Mouse (Mus musculus): ENCODE measurements around the gene 2610042L04Rik. TPM values are rescaled to one million over a fixed set of nuclear protein-coding genes. Genes with fewer than 3 reads are reported as not detected.

The 2610042L04Rik gene
- polyA plus RNA-seq (2014; fragmentation: Illumina TruSeq; extraction: RNeasy Lipid Tissue Mini Kit (QIAGEN cat#74804); ENCODE audit: low read depth, low replicate concordance), result not detected

GRCm38 (mm10) chr14:4334476-4335080 lies at the start of gene 2610042L04Rik:
2610042L04Rik (plus strand) TSS chr14:4334763.

GRCm38 (mm10) chr14:4316983-4317382 lies 17.6 kb upstream of the 2610042L04Rik start, which contains the start of gene Gm3149:
Gm3149 (plus strand) TSS chr14:4317283.

GRCm38 (mm10) chr14:4397226-4397625 lies 62.7 kb downstream of the 2610042L04Rik start, which contains the start of gene Gm3159:
Gm3159 (plus strand) TSS chr14:4397526.

Other genes with a start within 250 kb of the 2610042L04Rik start
- gene Gm8108, start 224.2 kb upstream of the 2610042L04Rik start, polyA plus RNA-seq (2014; fragmentation: Illumina TruSeq; extraction: RNeasy Lipid Tissue Mini Kit (QIAGEN cat#74804); ENCODE audit: low read depth, low replicate concordance), result not detected
- not detected for gene Gm3127, start 169.7 kb upstream of the 2610042L04Rik start, polyA plus RNA-seq (2014; fragmentation: Illumina TruSeq; extraction: RNeasy Lipid Tissue Mini Kit (QIAGEN cat#74804); ENCODE audit: low read depth, low replicate concordance)
- gene Gm2974, start 152.2 kb upstream of the 2610042L04Rik start, polyA plus RNA-seq (2014; fragmentation: Illumina TruSeq; extraction: RNeasy Lipid Tissue Mini Kit (QIAGEN cat#74804); ENCODE audit: low read depth, low replicate concordance), result 0.24 TPM
- gene Gm3138, start 85.1 kb upstream of the 2610042L04Rik start, polyA plus RNA-seq (2014; fragmentation: Illumina TruSeq; extraction: RNeasy Lipid Tissue Mini Kit (QIAGEN cat#74804); ENCODE audit: low read depth, low replicate concordance), result not detected
- not detected for gene Gm3149, start 17.5 kb upstream of the 2610042L04Rik start, polyA plus RNA-seq (2014; fragmentation: Illumina TruSeq; extraction: RNeasy Lipid Tissue Mini Kit (QIAGEN cat#74804); ENCODE audit: low read depth, low replicate concordance)
- not detected for gene Gm3159, start 62.8 kb downstream of the 2610042L04Rik start, polyA plus RNA-seq (2014; fragmentation: Illumina TruSeq; extraction: RNeasy Lipid Tissue Mini Kit (QIAGEN cat#74804); ENCODE audit: low read depth, low replicate concordance)
- gene Gm3164, start 80.7 kb downstream of the 2610042L04Rik start, polyA plus RNA-seq (2014; fragmentation: Illumina TruSeq; extraction: RNeasy Lipid Tissue Mini Kit (QIAGEN cat#74804); ENCODE audit: low read depth, low replicate concordance), result not detected
- not detected for gene Gm3173, start 96.2 kb downstream of the 2610042L04Rik start, polyA plus RNA-seq (2014; fragmentation: Illumina TruSeq; extraction: RNeasy Lipid Tissue Mini Kit (QIAGEN cat#74804); ENCODE audit: low read depth, low replicate concordance)
- not detected for gene Gm3182, start 147.0 kb downstream of the 2610042L04Rik start, polyA plus RNA-seq (2014; fragmentation: Illumina TruSeq; extraction: RNeasy Lipid Tissue Mini Kit (QIAGEN cat#74804); ENCODE audit: low read depth, low replicate concordance)
- not detected for gene Gm3047, start 220.6 kb downstream of the 2610042L04Rik start, polyA plus RNA-seq (2014; fragmentation: Illumina TruSeq; extraction: RNeasy Lipid Tissue Mini Kit (QIAGEN cat#74804); ENCODE audit: low read depth, low replicate concordance)